Mouse (Mus musculus): ENCODE measurements around the gene Gm49601. TPM values are rescaled to one million over a fixed set of nuclear protein-coding genes. Genes with fewer than 3 reads are reported as not detected.

Gene Gm49601
- polyA plus RNA-seq, 1 experiment from 2014 or later, result 23.3 TPM

Other genes with a start within 250 kb of the Gm49601 start
- 36.6 and 37.0 TPM in 2 replicates for gene Txnrd2, start 200.0 kb downstream of the Gm49601 start, polyA plus RNA-seq (2015; fragmentation: Nextera tagmentation; extraction: Ambion mirVana)
- 96.6 and 112 TPM in 2 replicates for gene Comt, start 199.6 kb downstream of the Gm49601 start, polyA plus RNA-seq (2015; fragmentation: Nextera tagmentation; extraction: Ambion mirVana)
- gene Gnb1l, start 127.7 kb downstream of the Gm49601 start, polyA plus RNA-seq (2015; fragmentation: Nextera tagmentation; extraction: Ambion mirVana), result 16.5 and 17.6 TPM in 2 replicates
- gene Rtl10, start 127.5 kb downstream of the Gm49601 start, polyA plus RNA-seq (2015; fragmentation: Nextera tagmentation; extraction: Ambion mirVana), result 3.3 and 3.5 TPM in 2 replicates
- 0.33 and 0.66 TPM in 2 replicates for gene Tbx1, start 35.8 kb downstream of the Gm49601 start, polyA plus RNA-seq (2015; fragmentation: Nextera tagmentation; extraction: Ambion mirVana)
- gene Gp1bb, start 4.0 kb downstream of the Gm49601 start, polyA plus RNA-seq (2015; fragmentation: Nextera tagmentation; extraction: Ambion mirVana), result 9.4 and 9.8 TPM in 2 replicates
- gene Sept5, start 3.5 kb upstream of the Gm49601 start, polyA plus RNA-seq (2015; fragmentation: Nextera tagmentation; extraction: Ambion mirVana), result 240 and 262 TPM in 2 replicates
- 104 and 105 TPM in 2 replicates for gene Cldn5, start 150.4 kb upstream of the Gm49601 start, polyA plus RNA-seq (2015; fragmentation: Nextera tagmentation; extraction: Ambion mirVana)
- gene Ufd1, start 185.4 kb upstream of the Gm49601 start, polyA plus RNA-seq (2015; fragmentation: Nextera tagmentation; extraction: Ambion mirVana), result 106 and 107 TPM in 2 replicates
- 4.4 and 6.1 TPM in 2 replicates for gene Cdc45, start 185.6 kb upstream of the Gm49601 start, polyA plus RNA-seq (2015; fragmentation: Nextera tagmentation; extraction: Ambion mirVana)
- gene 2510002D24Rik, start 210.2 kb upstream of the Gm49601 start, polyA plus RNA-seq (2015; fragmentation: Nextera tagmentation; extraction: Ambion mirVana), result 45.8 and 50.3 TPM in 2 replicates
- gene Gm28539, start 210.2 kb upstream of the Gm49601 start, polyA plus RNA-seq (2015; fragmentation: Nextera tagmentation; extraction: Ambion mirVana), result not detected in 2 replicates